Mouse (Mus musculus) monocyte, adult 2 months (primary cell): Measurements from ENCODE around the gene Slc45a1.

ENCODE experiments used
- DNase-seq, 2 experiments: peaks; one replicate each; pipeline ENCODE4 v3.0.0; 2022; ENCODE audit warnings: low spot score in 2 of 2, low read depth in 1 of 2

Slc45a1 gene

GRCm38 (mm10) chr4:150581931-150582723 lies 69.8 kb downstream of the Slc45a1 start:
- DNase-seq = no peak
